ENCODE assay signal across 8 mouse cellular contexts in genomic region chr5:144769067-144769482, GRCm38 (mm10). TPM values are rescaled to one million over a fixed set of nuclear protein-coding genes. Genes with fewer than 3 reads are reported as not detected.
DNase-seq lines count a peak whose midpoint lies in the region; ATAC-seq and TF ChIP-seq lines count a peak whose summit lies in the region.

No protein-coding gene starts in this region.

- DNase-seq in kidney, adult 18-20 months = no peak
- no peak for DNase-seq in hindbrain, embryonic 10.5 days (ENCODE audit: low spot score)
- DNase-seq in left cerebral cortex, adult 18-20 months (ENCODE audit: low spot score in 2 of 2) = no peak
- DNase-seq in cerebellum, adult 9-11 months = no peak
- DNase-seq in thymus, adult 18-20 months = no peak

- H3K27ac ChIP-seq in kidney, embryonic 16.5 days (ENCODE audit: low read length) = peak overlapping the region; percentile 94
- no peak overlapping the region; the same call in 1 of the 2 replicates for H3K27ac ChIP-seq in bone marrow, adult 2 months (ENCODE audit: control insufficient read depth, insufficient read depth, low read depth, low read length, poor library complexity)
- peak overlapping the region; percentile 100 for H3K27ac ChIP-seq in hindbrain, embryonic 10.5 days
- H3K27ac ChIP-seq in midbrain, embryonic 13.5 days = peak overlapping the region; percentile 97

- peak overlapping the region; percentile 80 for H3K4me3 ChIP-seq in kidney, embryonic 16.5 days (ENCODE audit: low read length)
- H3K4me3 ChIP-seq in bone marrow, adult 2 months (replicated peaks; ENCODE audit: control insufficient read depth, low read depth, low read length) = peak overlapping the region; percentile 100
- peak overlapping the region; percentile 89 for H3K4me3 ChIP-seq in hindbrain, embryonic 10.5 days
- H3K4me3 ChIP-seq in midbrain, embryonic 13.5 days (replicated peaks) = peak overlapping the region; percentile 82

- TF ChIP-seq CTCF in bone marrow, adult 2 months (IDR thresholded peaks at IDR 0.05; ENCODE audit: control insufficient read depth, insufficient read depth, low read length) = no peak

- 0 out of 2 replicates have a peak, but pooled peaks have one; percentile 9 for ATAC-seq in kidney, embryonic 16.5 days (ENCODE audit: low FRiP score, low TSS enrichment)
- peak; percentile 34; the same call in 1 of the 2 replicates for ATAC-seq in midbrain, embryonic 13.5 days

- peak overlapping the region; percentile 84 for H3K4me2 ChIP-seq in kidney, embryonic 16.5 days (replicated peaks; ENCODE audit: low read depth, low read length)
- peak overlapping the region; percentile 90 for H3K4me2 ChIP-seq in midbrain, embryonic 13.5 days (replicated peaks)

- H3K4me1 ChIP-seq in kidney, embryonic 16.5 days (ENCODE audit: insufficient read depth, low read length) = peaks cover 11% of the 10 kb centered on the region
- peaks cover 2% of the 10 kb centered on the region for H3K4me1 ChIP-seq in bone marrow, adult 2 months (ENCODE audit: control insufficient read depth, insufficient read depth, low read length)
- peaks cover 12% of the 10 kb centered on the region for H3K4me1 ChIP-seq in hindbrain, embryonic 10.5 days (replicated peaks)
- H3K4me1 ChIP-seq in midbrain, embryonic 13.5 days (replicated peaks) = peaks cover 17% of the 10 kb centered on the region

- H3K9ac ChIP-seq in kidney, embryonic 16.5 days (replicated peaks; ENCODE audit: low read length) = peak overlapping the region; percentile 97
- peak overlapping the region; percentile 91 for H3K9ac ChIP-seq in midbrain, embryonic 13.5 days (replicated peaks)

- H3K36me3 ChIP-seq in kidney, embryonic 16.5 days (ENCODE audit: insufficient read depth, low read length) = peaks cover 26% of the 10 kb centered on the region
- H3K36me3 ChIP-seq in hindbrain, embryonic 10.5 days = peaks cover 38% of the 10 kb centered on the region
- H3K36me3 ChIP-seq in midbrain, embryonic 13.5 days = peaks cover 32% of the 10 kb centered on the region

- H3K9me3 ChIP-seq in kidney, embryonic 16.5 days (ENCODE audit: low read length) = no peaks in the 10 kb centered on the region
- no peaks in the 10 kb centered on the region for H3K9me3 ChIP-seq in hindbrain, embryonic 10.5 days
- H3K9me3 ChIP-seq in midbrain, embryonic 13.5 days = no peaks in the 10 kb centered on the region

- TF ChIP-seq POLR2A in bone marrow, adult 2 months (IDR thresholded peaks at IDR 0.05; ENCODE audit: borderline replicate concordance, control insufficient read depth, low read depth, low read length) = no peak

- 17% methylated on average over 8 of the region's 8 CpGs for WGBS in kidney, embryonic 16.5 days
- 13% methylated on average over 8 of the region's 8 CpGs for WGBS in bone marrow, adult 2 months
- WGBS in hindbrain, embryonic 10.5 days = 43% methylated on average over 8 of the region's 8 CpGs
- WGBS in midbrain, embryonic 13.5 days = 29% methylated on average over 8 of the region's 8 CpGs

- H3K27me3 ChIP-seq in kidney, embryonic 16.5 days (ENCODE audit: insufficient read depth, low read length) = no peaks in the 10 kb centered on the region
- no peaks in the 10 kb centered on the region for H3K27me3 ChIP-seq in hindbrain, embryonic 10.5 days (ENCODE audit: insufficient read depth, poor library complexity, severe bottlenecking)
- no peaks in the 10 kb centered on the region for H3K27me3 ChIP-seq in midbrain, embryonic 13.5 days

RNA-seq across cellular contexts. Expression of gene Trrap, which starts 1.5 kb away (rescaled TPM):
- 69.8 and 84.1 TPM in 2 replicates for polyA plus RNA-seq in kidney, embryonic 16.5 days (2015; fragmentation: Nextera tagmentation; extraction: Ambion mirVana)
- 18.4 and 39.9 TPM in 2 replicates for polyA plus RNA-seq in bone marrow, adult 2 months (2011; ENCODE audit: insufficient read depth, insufficient read length, low replicate concordance, missing spikeins)
- 80.3 and 80.7 TPM in 2 replicates for polyA plus RNA-seq in hindbrain, embryonic 10.5 days (2016; fragmentation: Nextera tagmentation; extraction: Ambion mirVana)
- 84.6 and 94.4 TPM in 2 replicates for polyA plus RNA-seq in midbrain, embryonic 13.5 days (2015; fragmentation: Nextera tagmentation; extraction: Ambion mirVana)
- 100 to 1,000 TPM; 138 to 146 TPM for total RNA-seq in left cerebral cortex, adult 18-20 months (2021)

RNA-seq across cellular contexts. Expression of gene Tmem130, which starts 7.5 kb away (rescaled TPM):
- 0.42 and 0.90 TPM in 2 replicates for polyA plus RNA-seq in kidney, embryonic 16.5 days (2015; fragmentation: Nextera tagmentation; extraction: Ambion mirVana)
- not detected in 2 replicates for polyA plus RNA-seq in bone marrow, adult 2 months (2011; ENCODE audit: insufficient read depth, insufficient read length, low replicate concordance, missing spikeins)
- 1.6 and 13.8 TPM in 2 replicates for polyA plus RNA-seq in hindbrain, embryonic 10.5 days (2016; fragmentation: Nextera tagmentation; extraction: Ambion mirVana)
- polyA plus RNA-seq in midbrain, embryonic 13.5 days (2015; fragmentation: Nextera tagmentation; extraction: Ambion mirVana) = 202 and 235 TPM in 2 replicates
- 100 to 1,000 TPM; 189 to 201 TPM for total RNA-seq in left cerebral cortex, adult 18-20 months (2021)

Comparison
In these comparisons a context has a peak if more than half of its experiments do, and no peak if none do; other contexts are left out.
1. RNA of gene Tmem130, which starts 7.5 kb away (polyA plus RNA-seq): 202 to 235 TPM in midbrain, embryonic 13.5 days; 1.6 to 13.8 TPM in hindbrain, embryonic 10.5 days, 0.42 to 0.90 TPM in kidney, embryonic 16.5 days and not detected in bone marrow, adult 2 months; every median in the first group is over 10 times any median in the second.
2. Peak in every context shown above with its lines, with median percentiles within 50 percentile points of each other: H3K4me3 ChIP-seq.